Mouse (Mus musculus) liver, adult 2 months (tissue): Measurements from ENCODE around the gene Tcp11l2.

ENCODE experiments used
- CTCF ChIP-seq: fragments of 200-500 bp; IDR thresholded peaks from 2 replicates; pipeline ENCODE4 v1.5.1; 2011; ENCODE audit warnings: low read depth, low read length, control low read depth
- POLR2A ChIP-seq: fragments of 200-500 bp; IDR thresholded peaks from 2 replicates; pipeline ENCODE4 v1.6.1; 2011; ENCODE audit warnings: low read length, control low read depth; ENCODE audit not compliant: insufficient read depth; ENCODE audit errors: extremely low read depth

DNA sequence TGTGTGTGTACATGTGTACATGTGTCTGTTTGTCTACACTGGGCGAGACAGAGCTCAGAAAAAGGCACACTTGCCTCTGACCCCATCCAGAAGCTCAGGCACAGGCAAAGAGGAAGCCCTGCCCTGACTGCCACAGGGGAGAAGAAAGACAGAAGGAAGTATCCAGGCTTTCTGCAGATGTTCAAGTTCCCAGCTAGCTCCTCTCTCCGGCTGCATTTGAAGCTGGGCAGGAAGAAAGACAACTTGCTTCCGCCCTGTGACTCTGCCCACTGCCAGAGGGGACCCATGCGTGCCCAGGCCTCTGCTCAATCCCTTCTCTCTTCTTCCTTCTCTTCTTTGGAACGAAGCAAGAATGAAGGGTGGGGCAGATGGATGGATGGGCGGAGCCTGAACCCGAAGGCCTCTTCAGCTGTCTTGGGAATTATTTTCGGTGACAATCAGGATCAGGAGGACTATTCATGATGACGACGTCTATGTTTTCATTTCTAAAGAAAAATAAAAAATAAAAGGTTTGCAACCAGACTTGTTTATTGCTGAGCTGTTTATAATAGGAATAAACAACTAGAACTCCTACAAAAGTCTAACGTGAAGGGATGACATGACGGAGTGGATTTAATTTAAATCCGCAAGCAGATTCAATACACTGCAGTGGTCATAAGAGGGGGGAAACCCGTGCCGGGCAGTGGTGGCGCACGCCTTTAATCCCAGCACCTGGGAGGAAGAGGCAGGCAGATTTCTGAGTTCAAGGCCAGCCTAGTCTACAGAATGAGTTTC lies 27.1 kb upstream of the Tcp11l2 start:
- TF ChIP-seq CTCF (no peak), POLR2A (no peak)
